Mouse (Mus musculus): ENCODE results near the gene Chrnb2.

- no peak for TF ChIP-seq CTCF (IDR thresholded peaks at IDR 0.05; ENCODE audit: borderline replicate concordance, extremely low read depth, insufficient read depth, insufficient read length)
- no peak for TF ChIP-seq POLR2A (IDR thresholded peaks at IDR 0.05; ENCODE audit: borderline replicate concordance, extremely low read depth, insufficient read depth, insufficient read length, poor library complexity, severe bottlenecking)
Measured at GRCm38 (mm10) chr3:89814051-89814450, 49.6 kb upstream of the Chrnb2 start.
